Mouse (Mus musculus): ENCODE measurements around the gene Pde4d.
A peak's percentile ranks its signal among the peaks of the same experiment; 100 is the strongest.

Pde4d gene

DNA sequence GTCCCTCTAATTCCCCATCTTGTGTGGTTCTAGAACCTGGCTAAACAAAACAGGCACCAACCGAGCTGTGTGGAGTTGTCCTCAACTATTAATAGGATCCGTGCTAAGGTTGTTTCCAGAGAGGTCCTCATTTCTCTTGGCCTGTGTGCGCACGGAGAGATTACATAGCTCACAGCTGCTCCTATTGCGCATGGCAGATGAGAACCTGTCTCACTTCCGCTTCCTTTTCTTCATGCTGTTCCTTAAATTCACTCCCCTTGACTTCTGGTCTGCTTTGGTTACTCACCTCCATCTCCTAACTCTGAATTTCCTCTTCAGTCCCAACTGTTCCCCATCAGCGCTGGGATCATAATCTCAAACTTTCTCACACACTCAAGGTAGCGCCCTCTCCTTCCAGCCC, 956.6 kb downstream of the Pde4d start:
- DNase-seq (ENCODE audit: low spot score) = no peak

DNA sequence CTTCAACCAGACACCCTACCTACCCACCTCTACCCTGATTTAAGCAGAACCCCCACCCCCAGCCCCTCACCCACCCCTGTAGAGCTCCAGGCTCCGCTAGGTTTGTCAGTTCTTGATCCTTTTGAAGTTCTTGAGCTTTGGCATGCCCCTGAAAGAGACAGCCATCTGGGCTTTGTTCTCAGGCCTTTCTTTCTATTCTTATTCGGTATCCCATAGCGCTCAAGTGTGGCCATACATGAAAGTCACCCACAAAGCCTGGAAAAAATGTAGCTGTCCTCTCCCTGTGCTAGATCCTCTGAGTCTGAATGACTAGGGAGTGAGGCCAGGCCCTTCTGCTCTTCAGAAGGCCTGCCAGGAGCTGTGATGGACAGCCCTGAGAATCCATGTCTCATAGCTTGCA, 957.6 kb downstream of the Pde4d start:
- DNase-seq (ENCODE audit: low spot score) = no peak

DNA sequence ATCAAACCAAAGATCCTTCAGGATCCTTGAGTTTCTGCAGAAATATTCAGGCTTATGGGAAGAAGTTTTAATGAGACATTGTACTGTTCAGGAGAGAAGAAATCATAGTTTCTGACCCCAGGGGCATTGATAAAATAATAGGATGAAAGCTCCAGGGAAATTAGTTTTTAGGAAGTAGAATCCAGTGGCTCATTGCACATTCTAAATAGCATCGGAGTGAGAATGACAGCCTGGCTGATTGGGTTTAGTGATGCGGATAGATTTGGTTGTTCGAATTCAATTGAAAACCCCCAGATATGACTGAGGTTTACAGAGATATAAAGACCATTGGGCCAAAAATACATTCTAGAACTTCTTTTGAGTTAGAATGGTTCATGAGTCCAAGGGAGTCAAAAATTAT, 970.7 kb downstream of the Pde4d start:
- DNase-seq (ENCODE audit: low spot score) = no peak

DNA sequence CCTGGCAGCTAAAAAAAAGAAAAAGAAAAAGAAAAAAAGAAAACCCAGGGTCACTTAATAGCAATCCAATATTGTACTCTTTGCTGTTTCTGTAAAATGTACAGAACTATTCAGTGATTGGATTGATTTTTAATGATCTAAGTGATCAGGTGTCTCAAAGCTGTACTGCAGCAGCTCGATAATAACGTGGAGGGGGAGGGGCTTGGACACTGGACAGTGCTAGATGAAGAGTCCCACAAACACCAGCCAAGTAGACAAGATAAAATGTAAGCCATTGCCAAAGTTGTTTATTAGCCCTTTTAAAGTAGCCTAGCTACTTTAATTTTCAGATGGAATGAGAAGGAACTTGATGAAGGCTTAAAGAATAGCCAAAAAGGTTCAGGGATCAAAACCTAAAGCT, 975.2 kb downstream of the Pde4d start:
- DNase-seq (ENCODE audit: low spot score) = no peak

DNA sequence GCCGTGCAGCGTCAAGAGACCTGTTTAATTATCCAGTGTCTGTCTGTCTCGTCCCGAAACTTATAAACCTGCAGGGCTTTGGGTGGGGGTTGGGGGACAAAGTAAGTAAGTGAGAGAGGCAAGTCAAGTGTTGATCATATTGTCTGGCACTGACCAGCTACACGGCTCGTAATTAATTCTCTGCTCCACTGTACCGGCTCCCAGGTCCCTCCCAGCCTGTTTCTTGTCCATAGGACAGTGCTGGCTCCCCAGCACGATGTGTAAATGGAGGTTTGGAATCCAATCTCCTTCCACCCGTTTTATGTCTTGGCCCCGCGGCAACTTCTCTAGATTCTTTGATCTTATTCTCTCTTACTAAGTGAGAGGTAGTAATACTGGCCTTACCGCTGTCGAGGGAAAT, 975.8 kb downstream of the Pde4d start:
- no peak for DNase-seq (ENCODE audit: low spot score)

DNA sequence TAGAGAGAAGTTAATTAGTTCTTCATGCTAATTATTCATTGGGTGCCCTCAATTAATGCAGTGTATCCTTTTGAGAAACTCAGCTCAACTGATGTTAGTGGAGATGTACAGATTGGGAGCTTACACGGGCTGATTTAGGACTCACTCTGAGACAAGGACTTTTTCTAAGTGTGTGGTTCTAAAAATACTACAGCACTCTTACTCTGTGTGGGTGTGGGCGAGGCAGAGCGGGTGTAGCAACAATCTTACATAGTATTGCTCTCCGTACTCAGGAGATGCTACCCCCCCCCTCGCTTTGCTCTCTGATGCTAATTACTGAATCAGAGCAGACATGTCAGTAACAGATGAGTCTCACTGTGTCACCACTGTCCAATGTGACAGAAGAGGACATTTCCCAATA, 976.3 kb downstream of the Pde4d start:
- no peak for DNase-seq (ENCODE audit: low spot score)

DNA sequence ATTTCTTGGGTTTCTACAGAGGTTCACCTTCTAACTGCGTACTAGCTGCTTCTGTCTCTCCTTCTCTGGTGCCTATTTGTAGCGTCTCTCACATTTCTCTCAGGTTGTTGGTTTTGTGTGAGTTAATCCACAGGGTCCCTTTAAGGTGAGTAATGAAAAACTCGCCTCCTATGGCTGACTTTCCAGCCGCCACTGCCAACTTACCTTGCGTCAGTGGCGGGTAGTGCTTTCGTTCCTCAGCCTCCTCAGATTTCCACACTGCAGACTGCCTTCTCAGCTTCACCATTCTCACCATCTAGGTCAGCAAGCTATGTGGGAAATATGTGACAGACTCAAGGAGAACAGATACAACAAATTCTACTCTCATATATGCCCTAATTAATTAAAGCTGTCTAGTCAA, 977.8 kb downstream of the Pde4d start:
- DNase-seq (ENCODE audit: low spot score) = no peak

DNA sequence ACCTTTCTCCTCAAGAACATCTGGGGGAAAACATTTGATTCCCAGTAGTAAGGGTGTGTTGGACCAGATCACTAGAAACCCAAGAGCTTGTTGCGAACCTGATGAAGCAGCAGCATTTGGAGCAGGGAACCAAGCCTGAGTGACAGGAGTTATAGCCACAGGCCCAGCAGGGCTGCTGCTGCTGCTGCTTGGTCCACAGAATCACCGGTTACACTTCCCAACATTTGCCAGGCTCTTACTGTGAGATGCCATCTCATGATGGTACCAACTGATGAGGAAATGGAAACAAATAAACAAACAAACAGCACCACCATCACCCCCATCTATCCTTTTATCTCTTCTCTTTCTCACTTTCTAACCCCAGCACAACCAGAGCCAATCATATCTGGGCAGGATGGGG, 979.8 kb downstream of the Pde4d start:
- no peak for DNase-seq (ENCODE audit: low spot score)

DNA sequence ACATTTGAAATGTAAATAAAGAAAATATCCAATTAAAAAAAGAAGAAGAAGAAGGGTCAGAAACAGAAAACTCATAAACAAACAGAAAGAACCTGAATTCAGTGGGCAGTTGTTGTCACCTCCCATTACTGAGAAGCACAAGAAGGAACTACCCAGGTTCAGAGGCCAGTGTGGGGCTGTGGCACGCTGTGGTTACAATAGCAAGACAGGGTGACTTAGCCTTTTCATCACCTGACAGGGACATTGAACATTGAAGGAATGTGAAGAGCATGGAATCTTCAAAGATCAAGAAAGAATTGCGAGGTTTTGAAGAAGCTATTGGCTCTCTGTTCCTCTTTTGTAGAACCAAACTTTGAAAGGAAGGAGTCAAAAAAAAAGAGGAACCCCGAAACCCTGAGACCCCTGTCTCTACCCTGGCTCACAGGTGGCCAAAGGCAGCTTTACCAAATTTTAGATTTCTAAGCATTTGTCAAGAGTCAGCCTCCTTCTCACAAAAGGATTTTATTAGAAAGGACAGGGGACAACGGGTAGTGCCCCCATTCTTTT, 987.6 kb downstream of the Pde4d start:
- DNase-seq (ENCODE audit: low spot score) = no peak

DNA sequence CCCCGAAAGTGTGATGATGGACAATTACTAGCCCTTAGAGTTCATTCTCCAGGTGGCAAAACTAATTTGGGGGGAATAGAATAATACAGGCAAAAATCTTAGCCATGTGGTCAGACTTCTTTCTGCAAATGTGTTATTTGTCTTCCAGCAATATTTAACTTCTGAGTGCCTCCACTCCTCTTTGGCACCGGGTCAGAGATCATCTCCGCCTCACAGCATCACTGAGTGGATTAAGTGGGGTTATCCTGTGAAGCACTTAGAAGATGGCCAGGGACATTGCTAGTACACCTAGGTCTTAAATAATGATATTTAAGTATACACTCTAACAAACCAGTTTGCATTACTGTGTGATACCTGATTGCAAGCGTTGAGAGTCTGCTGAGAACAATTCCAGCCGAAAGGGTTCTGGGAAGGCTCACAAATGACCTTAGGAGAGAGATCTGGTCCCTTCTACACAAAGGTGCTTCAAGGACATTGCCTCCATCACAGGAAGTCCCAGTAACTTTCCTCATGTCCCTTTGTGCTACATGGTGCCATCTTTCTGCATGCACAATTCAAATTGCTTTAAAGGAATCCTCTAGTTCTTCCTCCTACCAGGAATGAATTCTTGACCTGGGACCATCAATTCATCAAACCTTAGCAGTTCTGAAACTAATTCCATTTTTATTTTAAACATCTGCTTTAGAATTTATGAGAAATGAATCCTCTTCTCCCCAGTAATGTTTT, 989.9 kb downstream of the Pde4d start:
- DNase-seq (ENCODE audit: low spot score) = peak; percentile 15

DNA sequence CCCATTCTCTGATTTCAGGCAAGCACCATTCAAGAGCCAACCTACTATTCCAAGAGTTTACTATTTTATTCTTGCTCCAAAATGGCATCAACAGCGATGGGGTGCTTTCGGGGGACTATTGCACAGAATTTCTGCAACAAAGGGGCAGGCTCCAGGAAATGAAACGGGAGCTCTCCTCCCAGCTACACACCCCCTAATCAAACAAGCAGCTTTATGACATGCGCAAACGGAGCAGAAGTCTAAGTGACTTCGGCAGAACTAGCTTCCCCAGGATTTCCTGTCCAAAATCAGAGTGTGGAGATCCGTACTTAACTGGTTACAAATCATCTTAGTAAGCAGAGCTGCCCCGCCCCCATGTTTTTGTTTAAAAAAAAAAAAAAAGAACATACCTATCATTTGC, 990.6 kb downstream of the Pde4d start:
- DNase-seq (ENCODE audit: low spot score) = peak; percentile 82

DNA sequence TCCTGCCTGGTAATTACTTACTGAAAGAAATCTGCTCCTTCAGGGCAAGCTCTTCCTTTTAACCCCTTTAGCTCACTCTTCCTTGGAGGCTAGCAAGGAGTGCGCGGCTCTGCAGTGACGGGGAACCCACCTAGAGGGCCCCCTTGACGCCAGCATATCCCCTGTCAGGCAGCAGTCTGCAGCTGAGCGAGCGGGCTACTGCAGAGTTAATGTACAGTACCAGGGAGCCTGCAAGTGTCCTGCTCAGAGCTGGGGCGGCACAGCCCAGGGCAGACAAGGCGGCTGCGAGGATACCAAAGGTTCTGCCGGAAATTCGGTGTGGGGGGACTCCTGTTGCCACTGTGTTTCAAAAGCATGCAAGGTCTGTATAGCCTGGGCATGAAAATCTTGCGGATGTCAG, 991.1 kb downstream of the Pde4d start:
- DNase-seq (ENCODE audit: low spot score) = peak; percentile 88

DNA sequence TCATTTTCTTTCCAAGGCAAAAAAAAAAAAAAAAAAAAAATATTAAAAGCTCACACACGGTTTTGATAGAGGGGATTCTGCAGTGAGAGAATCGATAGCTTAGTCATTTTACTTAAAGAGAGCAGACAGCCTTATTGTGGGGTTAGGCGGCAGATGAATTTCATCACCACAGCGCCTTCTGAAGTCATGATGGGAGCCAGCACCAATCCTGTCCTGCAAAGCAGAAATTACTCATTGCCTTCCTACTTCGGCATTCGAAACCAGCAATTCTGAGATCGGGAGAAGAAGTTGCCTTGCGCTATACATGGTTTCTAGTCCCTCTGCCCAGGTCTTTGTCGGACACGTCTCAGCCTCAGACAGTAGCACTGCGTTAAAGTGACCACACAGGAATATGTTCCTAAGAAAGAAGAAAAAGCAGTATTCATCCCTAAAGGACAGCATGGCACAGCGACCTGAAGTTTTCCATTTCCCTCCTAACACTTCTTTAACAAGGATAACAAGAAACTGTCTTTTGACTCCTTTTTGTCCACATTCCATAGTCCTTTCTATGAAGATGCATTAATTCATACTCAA, 991.7 kb downstream of the Pde4d start:
- DNase-seq (ENCODE audit: low spot score) = peak; percentile 26

DNA sequence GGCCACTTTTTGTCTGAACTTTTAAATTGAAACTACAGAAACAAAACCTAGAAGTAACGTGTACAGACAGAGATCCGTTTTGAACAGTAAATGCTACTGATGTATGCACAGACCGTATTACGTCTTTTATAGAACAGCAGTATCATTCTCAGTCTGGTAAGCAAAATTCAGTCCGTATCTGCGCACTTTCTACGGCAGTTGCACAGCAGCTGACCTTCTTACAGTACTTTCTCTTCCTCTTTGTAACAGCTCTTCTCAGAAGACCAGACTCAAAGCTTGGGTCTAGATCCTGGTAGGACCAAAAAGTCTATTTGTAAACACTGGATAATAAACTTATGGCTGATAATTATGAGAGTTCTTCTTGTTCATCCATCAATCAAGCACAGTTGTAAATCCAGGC, 996.4 kb downstream of the Pde4d start:
- no peak for DNase-seq (ENCODE audit: low spot score)

DNA sequence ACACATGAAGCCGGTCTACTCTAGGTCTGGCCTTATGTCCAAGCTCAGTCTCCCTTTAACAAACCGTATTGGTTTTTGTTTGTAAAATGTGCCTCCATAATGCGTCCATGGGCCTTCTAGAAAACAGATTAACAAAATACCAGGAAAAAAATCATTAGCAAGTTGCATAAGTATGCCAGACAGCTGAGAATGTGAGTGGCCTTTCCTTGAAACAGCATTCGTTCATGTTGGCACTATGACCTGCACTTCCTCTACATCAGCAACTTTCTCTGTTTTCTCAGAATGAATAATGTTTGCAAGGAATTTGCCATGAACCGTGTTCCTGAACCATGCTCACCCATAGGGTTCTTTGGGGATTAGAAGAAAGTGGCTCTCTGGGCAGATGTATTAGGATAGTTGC, 998.4 kb downstream of the Pde4d start:
- DNase-seq (ENCODE audit: low spot score) = no peak

DNA sequence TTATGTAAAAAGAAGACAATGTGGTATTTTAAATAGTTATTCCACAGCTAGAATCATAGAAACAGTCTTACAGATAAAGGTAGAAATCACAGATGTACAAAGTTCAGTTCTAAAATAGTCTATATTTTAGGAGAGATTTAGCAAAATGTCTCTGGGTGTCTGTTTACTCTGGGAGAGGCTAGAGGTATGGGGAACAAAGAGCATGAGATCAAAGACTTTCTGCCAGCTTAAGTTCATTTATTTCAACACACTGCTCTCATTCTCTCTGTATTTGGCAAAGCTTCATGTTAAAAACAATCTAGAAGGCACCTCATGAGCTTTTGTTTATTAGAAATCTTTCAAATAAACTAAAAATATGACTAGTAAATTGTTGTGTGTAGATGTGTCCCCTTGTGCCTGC, 1024.6 kb downstream of the Pde4d start:
- DNase-seq (ENCODE audit: low spot score) = no peak

DNA sequence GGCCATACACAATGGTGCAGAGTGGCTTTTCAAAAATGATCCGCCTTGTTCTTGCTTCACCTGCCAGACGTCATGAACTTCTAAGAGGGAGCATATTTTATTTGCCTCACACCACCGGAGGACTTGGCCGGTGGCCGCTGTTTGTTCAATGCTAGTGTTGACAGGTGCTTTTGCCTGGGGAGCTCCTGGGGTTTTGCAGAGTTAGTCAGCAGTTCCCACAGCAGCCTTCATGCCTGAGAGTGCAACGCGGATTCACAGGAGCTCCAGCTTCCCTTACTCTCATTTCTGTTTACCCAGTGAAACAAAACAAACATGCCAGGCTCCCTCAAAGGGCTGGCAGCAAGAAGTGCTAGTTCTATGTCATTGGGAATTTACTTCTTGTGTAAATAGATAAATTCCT, 1031.7 kb downstream of the Pde4d start:
- no peak for DNase-seq (ENCODE audit: low spot score)

DNA sequence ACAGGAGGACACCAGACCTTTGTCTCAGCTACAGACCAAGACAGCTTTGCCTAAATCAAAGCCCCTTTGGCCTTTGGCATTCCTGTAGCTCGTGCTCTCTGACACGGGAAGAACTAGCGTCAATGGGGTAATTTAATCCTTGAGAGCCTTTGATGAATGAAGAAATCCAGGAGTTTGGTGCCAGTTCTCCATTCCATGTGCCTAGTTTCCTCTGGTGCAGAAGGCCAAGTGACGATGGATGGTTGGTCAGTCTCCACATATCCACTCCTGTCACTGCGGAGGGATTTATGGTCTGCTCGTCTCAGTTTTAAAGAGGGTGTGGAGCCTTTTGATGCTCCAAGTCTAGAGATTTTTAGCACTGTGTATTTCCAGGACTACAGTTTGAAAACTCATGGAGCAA, 1036.4 kb downstream of the Pde4d start:
- peak; percentile 24 for DNase-seq (ENCODE audit: low spot score)

DNA sequence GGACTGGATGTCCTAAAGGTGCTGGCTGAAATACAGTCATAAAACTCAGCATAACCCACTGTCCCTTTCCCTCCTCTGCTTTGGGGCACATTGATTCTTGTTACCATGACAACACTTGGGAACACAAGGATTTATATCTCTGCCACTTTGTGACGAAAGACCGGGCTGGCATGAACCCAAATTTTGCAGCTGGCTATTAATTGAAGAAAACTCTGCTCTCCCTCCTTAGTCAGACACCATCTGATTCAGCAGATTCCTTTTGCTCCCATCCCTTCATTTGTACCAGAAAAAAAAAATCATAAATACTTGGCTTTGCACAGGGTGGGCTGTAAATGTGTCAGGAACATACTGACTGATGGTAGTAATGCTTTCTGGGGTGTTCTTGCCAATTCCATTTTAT, 1037.6 kb downstream of the Pde4d start:
- no peak for DNase-seq (ENCODE audit: low spot score)

DNA sequence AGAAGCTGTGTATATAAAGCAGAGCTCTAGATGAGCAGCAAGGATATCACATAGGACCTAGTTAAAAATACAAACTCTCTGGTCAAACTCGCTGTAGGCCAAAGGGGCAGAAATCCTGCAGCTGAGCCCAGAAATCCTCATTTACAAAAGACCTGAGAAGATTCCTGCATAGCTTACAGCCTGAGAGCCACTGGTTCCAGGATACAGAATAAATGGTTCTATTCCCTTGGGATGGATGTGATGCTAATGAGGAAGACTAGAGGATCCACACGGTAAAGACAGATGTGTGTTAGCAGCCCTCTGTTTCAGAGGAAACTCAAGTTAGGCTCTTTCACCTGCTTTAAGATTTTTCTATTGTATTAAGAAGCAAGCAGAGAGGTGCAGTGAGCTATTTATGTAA, 1041.1 kb downstream of the Pde4d start:
- DNase-seq (ENCODE audit: low spot score) = no peak

DNA sequence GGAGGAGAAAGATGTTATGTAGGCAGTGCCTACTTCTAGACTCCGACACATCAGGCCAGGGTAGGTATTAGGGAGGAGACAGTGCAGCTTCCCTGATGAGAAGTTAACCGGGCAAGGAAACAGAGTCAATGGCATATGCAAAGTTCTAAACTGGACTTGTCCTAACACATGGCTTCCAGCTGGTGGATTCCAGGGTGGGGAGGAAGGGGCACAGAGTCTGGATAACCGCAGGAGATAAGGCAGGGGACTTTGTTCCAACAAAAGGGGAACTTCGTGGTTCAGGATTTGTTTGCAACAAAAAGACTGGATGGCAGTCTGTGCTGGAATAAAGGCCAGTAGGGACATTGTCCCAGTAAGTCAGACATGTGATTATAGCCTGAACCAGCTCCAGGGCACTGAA, 1042.1 kb downstream of the Pde4d start:
- no peak for DNase-seq (ENCODE audit: low spot score)

DNA sequence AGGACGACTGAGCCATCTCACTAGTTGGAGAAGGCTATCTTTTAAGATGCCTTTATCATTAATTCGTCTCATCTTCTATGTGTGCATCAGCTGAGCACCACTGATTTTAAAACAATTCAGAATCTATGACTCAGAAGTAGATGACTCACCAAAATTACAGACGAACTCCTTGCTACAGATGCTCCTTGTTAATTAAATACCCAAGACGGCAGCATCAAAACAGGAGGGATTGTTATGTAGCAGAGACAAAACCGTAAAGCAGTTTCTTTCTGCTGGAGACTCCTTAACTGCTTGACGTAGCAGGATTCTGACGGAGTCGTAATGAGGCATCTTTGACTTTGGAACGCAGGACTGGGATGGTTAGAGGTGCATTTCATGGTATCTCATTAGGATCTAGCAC, 1050.6 kb downstream of the Pde4d start:
- DNase-seq (ENCODE audit: low spot score) = no peak

DNA sequence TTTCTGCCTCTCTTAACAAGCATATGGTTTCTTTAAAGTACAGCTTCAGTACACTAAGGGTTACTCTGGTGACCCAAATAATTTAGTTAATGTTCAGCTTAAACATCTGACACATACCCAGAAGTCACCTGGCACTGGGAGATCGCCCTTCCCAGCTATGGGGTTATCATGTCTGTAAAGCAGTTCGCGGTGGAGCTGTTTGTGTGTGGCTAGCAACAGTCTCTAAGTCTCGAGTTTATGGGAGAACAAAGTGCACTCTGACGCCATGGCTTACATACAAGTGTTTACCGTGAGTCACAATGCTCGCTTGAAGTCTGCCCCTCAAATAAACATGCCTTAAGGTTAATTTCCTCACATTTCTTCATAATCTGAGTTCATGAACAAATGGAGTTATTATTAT, 1053.0 kb downstream of the Pde4d start:
- no peak for DNase-seq (ENCODE audit: low spot score)

DNA sequence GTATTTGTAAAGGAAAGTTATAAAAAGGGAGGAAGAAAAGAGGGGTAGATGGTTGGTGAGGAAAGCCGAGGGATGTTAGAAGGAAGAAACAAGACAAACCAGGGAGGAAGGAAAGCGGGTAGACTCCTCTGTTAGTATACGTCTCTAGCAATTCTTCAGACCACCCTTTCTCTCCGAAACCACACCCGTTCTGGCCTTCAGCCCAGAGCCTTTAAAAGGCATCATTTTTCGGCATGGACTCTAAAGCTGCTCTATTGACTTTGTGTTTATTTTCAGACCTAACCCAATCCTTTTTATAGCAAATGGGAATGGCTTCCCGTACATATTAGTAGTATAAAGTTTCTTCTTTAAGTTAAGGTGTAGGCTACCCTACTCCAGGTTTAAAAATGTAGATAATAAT, 1057.0 kb downstream of the Pde4d start:
- DNase-seq (ENCODE audit: low spot score) = no peak
